Mouse (Mus musculus): ENCODE results near the gene Rpl3. TPM values are rescaled to one million over a fixed set of nuclear protein-coding genes. Genes with fewer than 3 reads are reported as not detected.

The Rpl3 gene
- polyA plus RNA-seq, 1 experiment from 2014 or later: 670 TPM

GRCm38 (mm10) chr15:80080711-80081615 lies 10.7 kb downstream of the Rpl3 start:
- Histone ChIP-seq H3K27me3 (no peaks in the 10 kb centered on the region), H3K4me3 (peak overlapping the region; percentile 67), H3K4me2 (replicated peaks) (peak overlapping the region; percentile 77), H3K36me3 (peaks cover 60% of the 10 kb centered on the region), H3K9me3 (replicated peaks) (no peaks in the 10 kb centered on the region), H3K9ac (peak overlapping the region; percentile 90), H3K4me1 (peaks cover 23% of the 10 kb centered on the region), H3K27ac (peak overlapping the region; percentile 13; the same call in 1 of the 2 replicates)
- WGBS: 65% methylated on average over 9 of the region's 9 CpGs
- no peak for ATAC-seq (ENCODE audit: low FRiP score)

GRCm38 (mm10) chr15:80079954-80080353 lies 11.7 kb downstream of the Rpl3 start:
- Histone ChIP-seq H3K4me1 (peaks cover 23% of the 10 kb centered on the region), H3K27ac (no peak overlapping the region), H3K4me2 (replicated peaks) (no peak overlapping the region), H3K4me3 (no peak overlapping the region), H3K9me3 (replicated peaks) (no peaks in the 10 kb centered on the region), H3K9ac (no peak overlapping the region), H3K36me3 (peaks cover 60% of the 10 kb centered on the region), H3K27me3 (no peaks in the 10 kb centered on the region)
- no peak for ATAC-seq (ENCODE audit: low FRiP score)
- WGBS: 81% methylated on average over 3 of the region's 3 CpGs

GRCm38 (mm10) chr15:80079129-80079668 lies 12.5 kb downstream of the Rpl3 start:
- no peaks in the 10 kb centered on the region for H3K27me3 ChIP-seq
- no peak overlapping the region for H3K27ac ChIP-seq
- WGBS: 95% methylated on average over 5 of the region's 5 CpGs
- no peak overlapping the region for H3K4me3 ChIP-seq
- no peaks in the 10 kb centered on the region for H3K9me3 ChIP-seq (replicated peaks)
- ATAC-seq (ENCODE audit: low FRiP score): no peak
- peaks cover 60% of the 10 kb centered on the region for H3K36me3 ChIP-seq
- H3K4me1 ChIP-seq: peaks cover 23% of the 10 kb centered on the region
- no peak overlapping the region for H3K9ac ChIP-seq
- no peak overlapping the region for H3K4me2 ChIP-seq (replicated peaks)

GRCm38 (mm10) chr15:80078058-80078814 lies 13.4 kb downstream of the Rpl3 start:
- Histone ChIP-seq H3K4me2 (replicated peaks) (no peak overlapping the region), H3K27me3 (no peaks in the 10 kb centered on the region), H3K4me3 (no peak overlapping the region), H3K27ac (no peak overlapping the region), H3K9ac (no peak overlapping the region), H3K36me3 (peaks cover 60% of the 10 kb centered on the region), H3K9me3 (replicated peaks) (no peaks in the 10 kb centered on the region), H3K4me1 (peaks cover 23% of the 10 kb centered on the region)
- ATAC-seq (ENCODE audit: low FRiP score): no peak
- WGBS: 71% methylated on average over 11 of the region's 11 CpGs

GRCm38 (mm10) chr15:80076338-80077136 lies 15.1 kb downstream of the Rpl3 start:
- Histone ChIP-seq H3K9me3 (replicated peaks) (no peaks in the 10 kb centered on the region), H3K4me2 (replicated peaks) (no peak overlapping the region), H3K27me3 (no peaks in the 10 kb centered on the region), H3K36me3 (peaks cover 53% of the 10 kb centered on the region), H3K27ac (peak overlapping the region; percentile 64), H3K4me3 (no peak overlapping the region), H3K4me1 (peaks cover 15% of the 10 kb centered on the region), H3K9ac (no peak overlapping the region)
- peak; percentile 32; the same call in 1 of the 2 replicates for ATAC-seq (ENCODE audit: low FRiP score)
- 10% methylated on average over 2 of the region's 2 CpGs for WGBS

- WGBS: 34% methylated on average over 5 of the region's 5 CpGs
- no peak overlapping the region for H3K4me3 ChIP-seq
- H3K36me3 ChIP-seq: peaks cover 46% of the 10 kb centered on the region
- H3K27ac ChIP-seq: peak overlapping the region; percentile 64
- no peak overlapping the region for H3K9ac ChIP-seq
- H3K9me3 ChIP-seq (replicated peaks): no peaks in the 10 kb centered on the region
- peaks cover 8% of the 10 kb centered on the region for H3K4me1 ChIP-seq
- no peaks in the 10 kb centered on the region for H3K27me3 ChIP-seq
- no peak overlapping the region for H3K4me2 ChIP-seq (replicated peaks)
- ATAC-seq (ENCODE audit: low FRiP score): no peak
These were observed 15.8 kb downstream of the Rpl3 start for GRCm38 (mm10) chr15:80075733-80076337.

GRCm38 (mm10) chr15:80075374-80075694 lies 16.3 kb downstream of the Rpl3 start:
- no peaks in the 10 kb centered on the region for H3K27me3 ChIP-seq
- no peak for ATAC-seq (ENCODE audit: low FRiP score)
- peaks cover 41% of the 10 kb centered on the region for H3K36me3 ChIP-seq
- H3K9me3 ChIP-seq (replicated peaks): no peaks in the 10 kb centered on the region
- H3K27ac ChIP-seq: peak overlapping the region; percentile 64; the same call in 1 of the 2 replicates
- H3K4me3 ChIP-seq: no peak overlapping the region
- H3K4me2 ChIP-seq (replicated peaks): no peak overlapping the region
- no peak overlapping the region for H3K9ac ChIP-seq
- WGBS: 57% methylated on average over 3 of the region's 3 CpGs
- peaks cover 5% of the 10 kb centered on the region; the same call in 1 of the 2 replicates for H3K4me1 ChIP-seq

- Histone ChIP-seq H3K27ac (no peak overlapping the region), H3K36me3 (peaks cover 36% of the 10 kb centered on the region), H3K4me1 (peaks cover 3% of the 10 kb centered on the region; the same call in 1 of the 2 replicates), H3K4me3 (no peak overlapping the region), H3K9me3 (replicated peaks) (no peaks in the 10 kb centered on the region), H3K9ac (no peak overlapping the region), H3K4me2 (replicated peaks) (no peak overlapping the region), H3K27me3 (no peaks in the 10 kb centered on the region)
- ATAC-seq (ENCODE audit: low FRiP score): no peak
- WGBS: 66% methylated on average over 6 of the region's 6 CpGs
These were observed 16.9 kb downstream of the Rpl3 start for GRCm38 (mm10) chr15:80074663-80075373.

- no peaks in the 10 kb centered on the region for H3K27me3 ChIP-seq
- H3K4me2 ChIP-seq (replicated peaks): no peak overlapping the region
- no peaks in the 10 kb centered on the region for H3K9me3 ChIP-seq (replicated peaks)
- H3K27ac ChIP-seq: no peak overlapping the region
- no peak overlapping the region for H3K9ac ChIP-seq
- ATAC-seq (ENCODE audit: low FRiP score): no peak
- peaks cover 20% of the 10 kb centered on the region for H3K36me3 ChIP-seq
- no peaks in the 10 kb centered on the region for H3K4me1 ChIP-seq
- no peak overlapping the region for H3K4me3 ChIP-seq
- 96% methylated on average over 1 of the region's 1 CpGs for WGBS
These were observed 18.4 kb downstream of the Rpl3 start for GRCm38 (mm10) chr15:80073256-80073621.

GRCm38 (mm10) chr15:80072579-80073255 lies 19.0 kb downstream of the Rpl3 start:
- ATAC-seq (ENCODE audit: low FRiP score): no peak
- 83% methylated on average over 7 of the region's 7 CpGs for WGBS
- no peak overlapping the region for H3K9ac ChIP-seq

More at GRCm38 (mm10) chr15:80072579-80073255, 19.0 kb downstream of the Rpl3 start:
- no peak overlapping the region for H3K27ac ChIP-seq
- no peaks in the 10 kb centered on the region for H3K9me3 ChIP-seq (replicated peaks)
- no peaks in the 10 kb centered on the region for H3K27me3 ChIP-seq
- no peak overlapping the region for H3K4me3 ChIP-seq
- H3K4me1 ChIP-seq: no peaks in the 10 kb centered on the region
- peaks cover 15% of the 10 kb centered on the region for H3K36me3 ChIP-seq
- H3K4me2 ChIP-seq (replicated peaks): no peak overlapping the region
